Mouse (Mus musculus): ENCODE results near the gene Ugt1a6a.

DNA sequence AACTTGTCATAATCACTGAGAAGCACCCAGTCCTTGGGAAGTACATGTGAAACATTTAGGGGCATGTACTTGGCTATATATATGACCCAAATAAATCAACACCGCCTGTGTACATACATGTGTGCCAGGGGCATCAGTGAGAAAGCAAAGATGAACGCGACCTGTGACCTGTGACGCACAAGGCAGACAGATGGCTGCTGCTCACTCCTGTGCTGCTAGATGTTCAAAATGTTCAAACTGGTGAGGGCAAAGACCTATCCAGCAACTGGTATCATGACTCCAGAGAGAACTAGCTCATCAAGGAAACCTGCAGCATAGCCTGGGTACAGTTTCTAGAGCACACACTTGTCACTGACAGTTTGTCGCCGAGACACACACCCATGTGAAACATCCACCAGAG, 132.9 kb downstream of the Ugt1a6a start:
- TF ChIP-seq MAFK (IDR thresholded peaks at IDR 0.05; ENCODE audit: insufficient read depth, low read depth, low read length) (no peak), HCFC1 (IDR thresholded peaks at IDR 0.05; ENCODE audit: borderline replicate concordance, insufficient read depth, low read length) (no peak), ZC3H11A (IDR thresholded peaks at IDR 0.05; ENCODE audit: borderline replicate concordance, low read depth, low read length) (no peak), CHD2 (IDR thresholded peaks at IDR 0.05; ENCODE audit: low read depth, low read length) (no peak)

Data from ES-E14 (cell line).